Mouse (Mus musculus) testis, adult 2 months (tissue): ENCODE results near the gene Ttc6. TPM values are rescaled to one million over a fixed set of nuclear protein-coding genes. Genes with fewer than 3 reads are reported as not detected.

Source experiments
- H3K27ac ChIP-seq: fragments of 200-500 bp; 2 replicates; pipeline ENCODE4 v1.5.1; 2012; ENCODE audit warnings: low read depth, low read length; ENCODE audit not compliant: control insufficient read depth, insufficient read depth
- H3K27me3 ChIP-seq: fragments of 200-500 bp; 2 replicates; pipeline ENCODE4 v1.6.1; 2012; ENCODE audit warnings: mild to moderate bottlenecking, low read length, moderate library complexity; ENCODE audit not compliant: control insufficient read depth, insufficient read depth
- H3K36me3 ChIP-seq: fragments of 200-500 bp; 2 replicates; pipeline ENCODE4 v1.6.1; 2012; ENCODE audit warnings: mild to moderate bottlenecking, low read length; ENCODE audit not compliant: control insufficient read depth, insufficient read depth
- H3K4me1 ChIP-seq: fragments of 200-500 bp; 2 replicates; pipeline ENCODE4 v1.6.1; 2012; ENCODE audit warnings: low read length; ENCODE audit not compliant: control insufficient read depth, insufficient read depth
- H3K4me3 ChIP-seq: fragments of 200-500 bp; 2 replicates; pipeline ENCODE4 v1.5.1; 2012; ENCODE audit warnings: low read depth, mild to moderate bottlenecking, low read length, moderate library complexity, mixed read lengths; ENCODE audit not compliant: control insufficient read depth
- CTCF ChIP-seq: fragments of 200-500 bp; IDR thresholded peaks from 2 replicates; pipeline ENCODE4 v1.5.1; 2012; ENCODE audit warnings: low read depth, mild to moderate bottlenecking, inconsistent platforms, low read length, moderate library complexity; ENCODE audit not compliant: control insufficient read depth, insufficient read depth, insufficient replicate concordance
- POLR2A ChIP-seq: fragments of 200-500 bp; IDR thresholded peaks from 2 replicates; pipeline ENCODE4 v1.6.1; 2012; ENCODE audit warnings: low read depth, mild to moderate bottlenecking, inconsistent platforms, low read length, moderate library complexity; ENCODE audit not compliant: control insufficient read depth
- polyA plus RNA-seq: library from polyadenylated mRNA; depleted of rRNA; stranded (reverse); fragments of >200 nt; gene quantifications from 2 replicates; pipeline ENCODE4 v1.2.3, GENCODE M21; 2012

Ttc6 gene
- polyA plus RNA-seq, 1 experiment: 28.9 TPM

- H3K27me3 ChIP-seq: peaks cover 6% of the 10 kb centered on the region
- no peak overlapping the region for H3K27ac ChIP-seq
- H3K36me3 ChIP-seq: no peaks in the 10 kb centered on the region
- peaks cover 23% of the 10 kb centered on the region for H3K4me1 ChIP-seq
- H3K4me3 ChIP-seq: no peak overlapping the region
- TF ChIP-seq CTCF (no peak), POLR2A (no peak)
Observed at GRCm38 (mm10) chr12:57547890-57548289, 16.0 kb upstream of the Ttc6 start.

GRCm38 (mm10) chr12:57548352-57548980 lies 15.4 kb upstream of the Ttc6 start:
- H3K4me1 ChIP-seq: peaks cover 21% of the 10 kb centered on the region
- peaks cover 5% of the 10 kb centered on the region for H3K27me3 ChIP-seq
- H3K27ac ChIP-seq: no peak overlapping the region
- H3K4me3 ChIP-seq: no peak overlapping the region
- TF ChIP-seq POLR2A (no peak), CTCF (no peak)
- no peaks in the 10 kb centered on the region for H3K36me3 ChIP-seq

GRCm38 (mm10) chr12:57548981-57549666 lies 14.8 kb upstream of the Ttc6 start:
- Histone ChIP-seq H3K36me3 (no peaks in the 10 kb centered on the region), H3K4me1 (peaks cover 21% of the 10 kb centered on the region), H3K27ac (no peak overlapping the region), H3K4me3 (no peak overlapping the region; the same call in 1 of the 2 replicates), H3K27me3 (peaks cover 2% of the 10 kb centered on the region)
- TF ChIP-seq POLR2A (no peak), CTCF (no peak)

DNA sequence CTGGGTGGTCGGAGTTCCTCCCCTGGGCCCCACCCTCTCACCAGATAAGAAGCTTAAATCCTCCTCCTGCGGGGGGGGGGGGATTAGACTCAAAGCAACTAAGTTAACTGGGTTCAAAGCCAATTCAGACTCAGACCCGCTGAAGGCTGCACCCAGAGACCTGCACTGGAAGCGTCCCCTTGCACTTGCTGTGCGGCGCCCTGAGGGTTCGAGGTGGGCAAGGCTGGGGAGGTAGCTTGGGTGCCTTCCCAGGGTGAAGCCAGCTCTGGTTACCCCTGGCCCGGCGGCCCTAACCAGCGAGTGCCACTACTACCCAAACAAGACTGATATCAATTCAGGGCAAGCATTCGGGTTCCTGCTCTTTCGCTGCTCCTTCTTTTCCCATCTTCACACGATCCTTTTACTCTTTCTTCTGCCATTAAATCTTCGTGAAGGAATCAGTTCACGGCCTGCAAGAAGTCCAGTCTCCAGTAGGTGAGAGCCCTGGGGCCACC lies 14.2 kb upstream of the Ttc6 start:
- Histone ChIP-seq H3K36me3 (no peaks in the 10 kb centered on the region), H3K27ac (no peak overlapping the region), H3K27me3 (peaks cover 2% of the 10 kb centered on the region), H3K4me1 (peaks cover 21% of the 10 kb centered on the region), H3K4me3 (no peak overlapping the region)
- TF ChIP-seq POLR2A: no peak
- no peak for TF ChIP-seq CTCF

- TF ChIP-seq CTCF (no peak), POLR2A (no peak)
- H3K4me3 ChIP-seq: no peak overlapping the region
- no peak overlapping the region for H3K27ac ChIP-seq
- H3K27me3 ChIP-seq: peaks cover 1% of the 10 kb centered on the region
- H3K4me1 ChIP-seq: peaks cover 18% of the 10 kb centered on the region
- H3K36me3 ChIP-seq: no peaks in the 10 kb centered on the region
Observed at GRCm38 (mm10) chr12:57550181-57550808, 13.6 kb upstream of the Ttc6 start.

GRCm38 (mm10) chr12:57550881-57551280 lies 13.0 kb upstream of the Ttc6 start:
- no peak overlapping the region for H3K4me3 ChIP-seq
- no peak overlapping the region for H3K27ac ChIP-seq
- no peaks in the 10 kb centered on the region for H3K36me3 ChIP-seq
- H3K4me1 ChIP-seq: peaks cover 16% of the 10 kb centered on the region
- no peaks in the 10 kb centered on the region; the same call in none of the 2 replicates for H3K27me3 ChIP-seq
- no peak for TF ChIP-seq POLR2A
- TF ChIP-seq CTCF: no peak

DNA sequence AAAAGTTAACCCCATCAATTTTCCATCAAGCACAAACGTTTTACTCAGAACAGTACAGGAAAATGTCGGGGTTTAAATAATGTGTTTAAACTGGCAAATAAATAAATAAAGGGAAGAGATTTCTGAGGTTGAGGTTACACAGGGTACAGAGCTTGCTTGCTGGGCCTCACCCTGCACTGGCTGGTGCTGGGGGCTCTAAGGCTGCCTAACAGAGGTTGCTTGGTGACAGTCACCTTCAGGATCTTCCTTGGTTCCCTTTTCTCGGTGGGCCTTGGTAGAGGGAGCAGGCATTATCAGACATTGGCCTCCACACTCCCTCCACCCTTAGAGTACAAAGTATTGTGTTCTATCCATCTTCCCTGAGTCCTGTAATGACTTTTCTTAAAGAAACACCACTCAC lies 11.6 kb upstream of the Ttc6 start:
- H3K4me3 ChIP-seq: no peak overlapping the region
- H3K27ac ChIP-seq: no peak overlapping the region
- no peaks in the 10 kb centered on the region for H3K36me3 ChIP-seq
- TF ChIP-seq CTCF (no peak), POLR2A (no peak)
- peaks cover 16% of the 10 kb centered on the region for H3K4me1 ChIP-seq
- no peaks in the 10 kb centered on the region; the same call in none of the 2 replicates for H3K27me3 ChIP-seq
